Mouse (Mus musculus) heart, embryonic 13.5 days (tissue): Measurements from ENCODE around the gene Dupd1. TPM values are rescaled to one million over a fixed set of nuclear protein-coding genes. Genes with fewer than 3 reads are reported as not detected.
A peak's percentile ranks its signal among the peaks of the same experiment; 100 is the strongest.

Experiments used
- ATAC-seq: fragments of 200-750 bp; cut with Nextera tagmentation; 2 replicates; pipeline ENCODE4 v1.8.0; 2017; ENCODE audit warnings: moderate TSS enrichment; ENCODE audit not compliant: insufficient number of reproducible peaks, low FRiP score, low TSS enrichment; ENCODE audit errors: extremely low read depth
- H3K27ac ChIP-seq: fragments of 300-500 bp; sonication (generic); replicated peaks from 2 replicates; pipeline ENCODE4 v1.5.1; 2015; ENCODE audit warnings: moderate library complexity, mild to moderate bottlenecking, inconsistent platforms
- H3K27me3 ChIP-seq: fragments of 300-500 bp; sonication (generic); replicated peaks from 2 replicates; pipeline ENCODE4 v1.6.1; 2015; ENCODE audit warnings: mild to moderate bottlenecking, inconsistent platforms
- H3K36me3 ChIP-seq: fragments of 300-500 bp; sonication (generic); 2 replicates; pipeline ENCODE4 v1.6.1; 2015; ENCODE audit warnings: mild to moderate bottlenecking, inconsistent platforms
- H3K4me1 ChIP-seq: fragments of 300-500 bp; sonication (generic); 2 replicates; pipeline ENCODE4 v1.6.1; 2015; ENCODE audit warnings: inconsistent platforms
- H3K4me2 ChIP-seq: fragments of 300-500 bp; sonication (generic); 2 replicates; pipeline ENCODE4 v1.6.1; 2015; ENCODE audit warnings: inconsistent platforms, mild to moderate bottlenecking, moderate library complexity
- H3K4me3 ChIP-seq: fragments of 300-500 bp; sonication (generic); 2 replicates; pipeline ENCODE4 v1.5.1; 2015; ENCODE audit warnings: moderate library complexity, mild to moderate bottlenecking, inconsistent platforms
- H3K9ac ChIP-seq: fragments of 300-500 bp; sonication (generic); 2 replicates; pipeline ENCODE4 v1.6.1; 2015; ENCODE audit warnings: inconsistent platforms, mild to moderate bottlenecking, moderate library complexity
- H3K9me3 ChIP-seq: fragments of 300-500 bp; sonication (generic); 2 replicates; pipeline ENCODE4 v1.6.1; 2016; ENCODE audit warnings: inconsistent platforms
- WGBS: fragments of 180-500 bp; shearing (Covaris S2); methylation state at CpG from one replicate; pipeline ENCODE4 v1.1.7; 2015; ENCODE audit warnings: mixed read lengths; 5-methylcytosine and 5-hydroxymethylcytosine counted together
- polyA plus RNA-seq: library from polyadenylated mRNA; unstranded; fragments of >200 nt; fragmentation: Nextera tagmentation; extraction: Ambion mirVana; gene quantifications from 2 replicates; pipeline ENCODE4 v1.2.1, GENCODE M21; 2015

Dupd1 gene
- polyA plus RNA-seq, 1 experiment from 2014 or later: 0.36 TPM

DNA sequence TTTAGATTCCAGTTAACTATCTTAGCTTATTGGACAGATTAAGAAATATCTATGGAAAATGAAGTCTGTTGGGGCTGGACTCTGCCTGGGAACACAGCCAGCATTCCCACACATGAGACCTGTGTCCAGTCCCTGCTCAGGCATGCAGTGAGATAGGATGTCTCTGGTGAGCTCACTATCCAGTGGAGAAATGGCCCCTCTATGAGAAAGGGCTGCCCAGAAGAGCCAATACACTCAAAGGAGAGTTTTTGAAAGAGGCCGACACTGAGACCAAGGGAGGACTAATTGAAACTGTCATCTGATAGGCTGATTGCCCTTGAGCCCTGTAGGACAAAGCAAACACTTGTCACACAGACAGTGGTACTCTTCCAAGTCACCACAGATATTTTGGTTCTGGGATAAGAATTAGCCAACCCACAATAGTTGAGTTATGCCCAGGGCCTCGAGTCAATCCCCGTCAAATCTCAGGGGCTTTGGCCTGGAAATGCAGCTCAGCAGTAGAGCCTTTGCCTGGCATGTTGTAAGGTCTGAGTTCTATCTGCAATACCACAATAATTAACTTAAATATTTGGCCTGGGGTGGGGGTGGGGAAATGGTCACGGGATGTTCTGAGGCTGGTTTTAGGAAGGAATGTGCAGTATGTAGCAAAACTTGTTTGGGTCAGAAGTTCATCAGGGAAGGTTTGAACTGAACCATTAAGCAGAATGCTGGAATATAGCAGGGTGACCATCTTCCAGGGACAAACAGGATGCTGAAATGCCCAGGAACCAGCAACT lies 6.2 kb upstream of the Dupd1 start:
- H3K4me2 ChIP-seq: peak overlapping the region; percentile 48; the same call in 1 of the 2 replicates

DNA sequence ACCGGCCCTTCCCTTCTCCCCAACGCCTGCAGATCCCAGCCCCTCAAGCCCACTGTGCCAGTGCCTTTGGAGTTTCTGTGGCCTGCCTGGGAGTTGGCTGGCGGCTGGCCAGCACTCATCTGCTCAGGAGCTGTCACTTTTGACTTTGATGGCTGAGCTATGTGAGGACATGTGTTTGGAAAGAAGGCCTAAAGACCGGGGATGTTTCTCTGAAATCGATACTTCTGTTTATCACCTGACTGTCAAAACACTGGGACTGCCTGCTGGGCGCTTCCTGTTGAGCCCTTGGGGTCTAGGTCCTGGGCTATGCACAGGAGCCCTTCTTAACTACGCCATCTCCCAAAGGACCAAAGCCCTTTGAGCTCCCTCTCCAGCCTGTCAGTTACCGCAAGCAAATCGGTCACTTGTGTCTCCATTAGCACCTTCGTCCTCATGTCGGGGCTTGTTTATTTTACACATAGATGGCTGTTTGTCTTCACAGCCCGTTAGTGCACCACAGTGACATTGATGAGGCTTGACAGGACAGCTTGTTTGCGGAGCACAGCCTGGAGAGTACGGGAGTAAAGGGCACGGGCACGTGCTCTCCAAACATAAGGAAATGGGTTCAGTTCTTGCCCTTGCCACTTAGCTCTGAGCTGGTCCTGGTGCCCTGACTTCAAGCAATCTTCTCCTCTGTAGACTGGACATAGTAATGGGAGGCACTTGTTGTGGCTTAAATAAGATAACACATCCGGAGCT lies 5.4 kb upstream of the Dupd1 start:
- Histone ChIP-seq H3K4me1 (peaks cover 22% of the 10 kb centered on the region), H3K9me3 (peaks cover 6% of the 10 kb centered on the region; the same call in 1 of the 2 replicates), H3K4me3 (no peak overlapping the region), H3K27me3 (no peaks in the 10 kb centered on the region), H3K9ac (peak overlapping the region; percentile 45; the same call in 1 of the 2 replicates), H3K36me3 (no peaks in the 10 kb centered on the region), H3K27ac (peak overlapping the region; percentile 69), H3K4me2 (peak overlapping the region; percentile 48)
- 12% methylated on average over 17 of the region's 17 CpGs for WGBS
- no peak for ATAC-seq

More for the DNA sequence above, 6.2 kb upstream of the Dupd1 start:
- Histone ChIP-seq H3K9ac (no peak overlapping the region), H3K9me3 (peaks cover 6% of the 10 kb centered on the region; the same call in 1 of the 2 replicates), H3K27me3 (no peaks in the 10 kb centered on the region), H3K27ac (peak overlapping the region; percentile 69), H3K4me3 (no peak overlapping the region), H3K36me3 (no peaks in the 10 kb centered on the region), H3K4me1 (peaks cover 29% of the 10 kb centered on the region)
- ATAC-seq: no peak
- 45% methylated on average over 4 of the region's 4 CpGs for WGBS

DNA sequence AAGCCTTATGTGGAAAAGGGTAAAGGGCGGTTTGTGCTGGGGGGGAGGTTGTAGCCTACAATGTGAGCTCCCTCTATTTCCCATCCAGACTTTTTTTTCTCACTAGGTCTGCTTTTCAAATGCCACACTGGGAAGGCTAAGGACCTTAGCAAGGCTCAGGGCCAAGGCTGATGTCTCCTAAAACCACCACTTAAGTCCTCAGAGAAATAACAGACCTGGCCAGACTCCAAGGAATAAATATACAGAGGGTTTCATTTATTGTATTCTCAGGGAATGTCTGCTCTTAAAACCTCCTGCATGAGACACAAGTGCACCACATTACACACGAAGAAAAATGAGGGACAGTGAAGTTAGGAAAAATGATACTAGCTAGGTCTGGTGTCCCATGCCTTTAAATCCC lies 3.1 kb downstream of the Dupd1 start:
- no peak overlapping the region for H3K27ac ChIP-seq
- no peak overlapping the region for H3K9ac ChIP-seq
- no peak for ATAC-seq
- 78% methylated on average over 2 of the region's 2 CpGs for WGBS
- no peak overlapping the region for H3K4me3 ChIP-seq
- H3K27me3 ChIP-seq: peaks cover 5% of the 10 kb centered on the region; the same call in 1 of the 2 replicates
- peaks cover 32% of the 10 kb centered on the region for H3K4me1 ChIP-seq
- H3K9me3 ChIP-seq: no peaks in the 10 kb centered on the region
- no peaks in the 10 kb centered on the region for H3K36me3 ChIP-seq
- H3K4me2 ChIP-seq: no peak overlapping the region

DNA sequence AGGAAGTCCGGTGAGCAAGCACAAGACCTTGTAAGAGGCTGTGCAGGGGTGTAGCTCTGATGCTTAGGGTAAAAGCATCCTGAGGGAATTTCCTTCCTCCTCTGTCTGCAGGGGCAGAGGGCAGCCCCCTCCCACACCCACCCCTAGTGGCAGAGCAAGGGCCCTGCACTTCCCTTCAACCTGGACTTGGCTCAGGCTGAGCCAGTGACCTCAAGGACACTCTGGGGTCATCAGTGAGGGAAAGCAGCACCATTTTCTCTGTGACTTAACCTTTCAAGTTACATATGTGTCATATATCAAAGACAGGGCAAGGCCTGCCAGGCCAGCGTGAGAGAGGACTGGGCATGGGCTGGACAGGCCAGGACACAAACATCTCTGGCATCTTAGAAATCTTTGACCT lies 4.8 kb downstream of the Dupd1 start:
- Histone ChIP-seq H3K9ac (no peak overlapping the region), H3K4me2 (no peak overlapping the region), H3K27ac (peak overlapping the region; percentile 24; the same call in 1 of the 2 replicates), H3K4me3 (no peak overlapping the region), H3K36me3 (no peaks in the 10 kb centered on the region), H3K27me3 (peaks cover 5% of the 10 kb centered on the region; the same call in 1 of the 2 replicates), H3K4me1 (peaks cover 36% of the 10 kb centered on the region), H3K9me3 (no peaks in the 10 kb centered on the region)
- 48% methylated on average over 2 of the region's 2 CpGs for WGBS
- ATAC-seq: no peak

DNA sequence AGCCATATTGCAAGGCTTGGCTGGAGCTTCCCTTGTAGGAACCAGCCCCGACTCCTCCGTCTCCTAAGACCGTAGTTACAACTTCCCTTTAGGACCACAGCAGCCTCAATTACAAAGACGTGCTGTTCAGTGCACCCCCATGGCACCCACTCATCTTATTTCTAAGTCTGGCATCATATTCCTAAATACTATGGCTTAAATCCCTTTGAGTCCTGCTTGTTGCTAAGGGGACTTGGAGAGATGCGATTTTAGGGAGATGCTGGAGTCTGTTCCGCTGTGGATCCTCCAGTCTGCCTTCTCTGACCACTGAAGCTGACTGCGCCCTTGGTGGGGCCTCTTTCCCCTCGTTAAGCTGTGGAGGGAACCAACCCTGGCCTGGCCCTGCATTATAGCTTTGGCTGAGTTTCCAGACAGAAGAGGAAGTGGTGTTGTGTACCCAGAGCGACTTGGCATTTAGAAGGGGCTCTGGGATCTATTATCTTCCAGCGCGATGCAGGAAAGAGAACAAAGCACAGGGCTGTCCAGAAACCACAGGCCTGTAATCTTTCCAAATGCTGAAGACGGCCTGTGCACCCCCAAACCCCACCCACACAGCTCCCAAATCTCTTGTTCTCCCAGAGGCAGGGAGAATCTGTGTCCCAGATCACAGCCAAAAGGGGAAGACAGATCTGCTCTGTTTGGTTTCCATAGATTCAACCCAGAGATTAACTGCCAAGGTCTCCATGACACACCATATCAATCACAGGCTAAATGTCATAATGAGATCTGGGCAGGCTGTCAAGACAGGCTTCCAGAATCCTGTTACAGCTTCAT lies 7.4 kb downstream of the Dupd1 start:
- peak; percentile 32; the same call in 1 of the 2 replicates for ATAC-seq
- H3K4me3 ChIP-seq: no peak overlapping the region

DNA sequence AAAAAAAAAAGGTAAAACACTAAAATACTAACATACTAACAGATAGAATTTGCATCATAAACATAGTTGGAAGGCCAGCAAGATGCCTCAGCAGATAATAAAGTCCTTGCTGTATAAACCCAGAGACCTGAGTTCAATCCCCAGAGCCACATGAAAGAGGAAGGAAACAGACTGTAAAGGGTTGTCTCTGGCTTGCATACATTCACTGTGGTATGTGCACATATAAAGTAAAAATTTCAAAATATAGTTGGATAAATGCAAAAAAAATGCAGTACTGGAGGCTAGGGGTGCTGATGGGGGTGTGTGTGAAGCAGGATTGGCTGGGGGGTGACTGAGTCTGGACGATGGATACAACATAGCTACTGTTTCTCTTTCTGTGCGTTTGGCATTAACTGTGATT lies 8.9 kb downstream of the Dupd1 start:
- no peak overlapping the region for H3K4me2 ChIP-seq
- 67% methylated on average over 2 of the region's 2 CpGs for WGBS
- peaks cover 50% of the 10 kb centered on the region for H3K4me1 ChIP-seq
- no peaks in the 10 kb centered on the region for H3K9me3 ChIP-seq
- H3K36me3 ChIP-seq: no peaks in the 10 kb centered on the region
- no peaks in the 10 kb centered on the region; the same call in 1 of the 2 replicates for H3K27me3 ChIP-seq
- no peak overlapping the region for H3K27ac ChIP-seq
- H3K9ac ChIP-seq: no peak overlapping the region
- H3K4me3 ChIP-seq: no peak overlapping the region
- no peak for ATAC-seq

More for the DNA sequence above, 7.4 kb downstream of the Dupd1 start:
- WGBS: 44% methylated on average over 12 of the region's 12 CpGs
- H3K4me2 ChIP-seq: no peak overlapping the region
- H3K9me3 ChIP-seq: no peaks in the 10 kb centered on the region
- no peaks in the 10 kb centered on the region for H3K27me3 ChIP-seq
- peak overlapping the region; percentile 72 for H3K27ac ChIP-seq
- H3K9ac ChIP-seq: no peak overlapping the region
- peaks cover 56% of the 10 kb centered on the region for H3K4me1 ChIP-seq
- H3K36me3 ChIP-seq: no peaks in the 10 kb centered on the region

GRCm38 (mm10) chr14:21703255-21703654 lies 11.1 kb downstream of the Dupd1 start:
- ATAC-seq: no peak
- Histone ChIP-seq H3K36me3 (no peaks in the 10 kb centered on the region), H3K4me2 (peak overlapping the region; percentile 28; the same call in 1 of the 2 replicates), H3K4me1 (peaks cover 38% of the 10 kb centered on the region), H3K27ac (peak overlapping the region; percentile 51), H3K27me3 (no peaks in the 10 kb centered on the region; the same call in 1 of the 2 replicates), H3K4me3 (no peak overlapping the region), H3K9me3 (no peaks in the 10 kb centered on the region), H3K9ac (no peak overlapping the region)
- 17% methylated on average over 5 of the region's 5 CpGs for WGBS

DNA sequence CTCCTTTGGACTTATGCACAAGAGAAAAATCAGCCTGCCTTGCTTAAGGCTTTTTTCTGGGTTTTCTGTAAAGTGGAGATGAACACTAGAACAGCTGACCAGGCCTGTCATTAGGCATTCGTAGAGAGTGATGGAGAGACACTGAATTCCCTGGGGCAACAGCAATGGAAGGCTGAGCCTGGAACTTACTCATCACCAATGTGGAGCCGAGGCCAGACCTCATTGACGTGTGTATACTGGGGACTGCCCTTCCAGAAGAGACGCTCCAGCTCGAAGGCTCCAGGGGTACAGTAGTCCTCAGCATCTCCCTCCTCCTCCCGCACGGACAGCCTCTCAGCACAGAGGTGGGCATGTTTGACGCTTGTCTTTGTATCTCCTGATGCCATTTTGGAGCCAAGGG lies 11.7 kb downstream of the Dupd1 start:
- H3K4me1 ChIP-seq: peaks cover 38% of the 10 kb centered on the region
- H3K4me2 ChIP-seq: peak overlapping the region; percentile 28
- no peaks in the 10 kb centered on the region for H3K9me3 ChIP-seq
- no peak overlapping the region for H3K4me3 ChIP-seq
- no peaks in the 10 kb centered on the region for H3K36me3 ChIP-seq
- 72% methylated on average over 8 of the region's 8 CpGs for WGBS
- no peak overlapping the region for H3K9ac ChIP-seq
- peak overlapping the region; percentile 51 for H3K27ac ChIP-seq
- H3K27me3 ChIP-seq: no peaks in the 10 kb centered on the region; the same call in 1 of the 2 replicates
- no peak for ATAC-seq

GRCm38 (mm10) chr14:21696186-21696830 lies 18.1 kb downstream of the Dupd1 start:
- Histone ChIP-seq H3K4me2 (no peak overlapping the region), H3K27me3 (no peaks in the 10 kb centered on the region; the same call in 1 of the 2 replicates), H3K9ac (no peak overlapping the region), H3K36me3 (no peaks in the 10 kb centered on the region), H3K9me3 (peaks cover 3% of the 10 kb centered on the region; the same call in 1 of the 2 replicates), H3K4me3 (no peak overlapping the region), H3K27ac (no peak overlapping the region), H3K4me1 (peaks cover 11% of the 10 kb centered on the region)
- ATAC-seq: no peak
- 72% methylated on average over 7 of the region's 7 CpGs for WGBS

DNA sequence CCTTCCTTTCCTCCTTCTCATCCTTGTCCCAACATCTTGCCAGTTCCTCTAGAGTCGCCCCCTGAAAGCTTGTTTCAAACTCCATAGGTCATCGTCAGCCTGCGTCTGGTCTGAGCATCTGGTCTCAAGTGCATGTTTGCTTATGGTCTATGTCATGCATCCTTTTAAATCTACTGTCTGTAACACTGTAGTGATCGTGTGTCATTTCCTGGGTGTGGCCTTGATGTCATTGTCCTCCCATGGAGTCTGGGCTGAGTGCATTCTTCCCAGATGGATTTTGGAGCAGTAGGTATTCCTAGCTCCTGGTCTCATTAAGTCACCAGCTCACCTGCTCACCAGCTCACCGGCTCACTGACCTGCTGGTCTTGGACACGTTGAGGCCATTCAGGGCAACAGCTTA lies 19.4 kb downstream of the Dupd1 start:
- peaks cover 3% of the 10 kb centered on the region; the same call in 1 of the 2 replicates for H3K9me3 ChIP-seq
- H3K27me3 ChIP-seq: no peaks in the 10 kb centered on the region
- no peaks in the 10 kb centered on the region for H3K36me3 ChIP-seq
- H3K9ac ChIP-seq: no peak overlapping the region
- no peak overlapping the region for H3K4me3 ChIP-seq
- H3K27ac ChIP-seq: no peak overlapping the region
- H3K4me2 ChIP-seq: no peak overlapping the region
- peaks cover 11% of the 10 kb centered on the region for H3K4me1 ChIP-seq
- no peak for ATAC-seq
- WGBS: 68% methylated on average over 6 of the region's 6 CpGs
